Mouse (Mus musculus) cerebellum, adult 2 months (tissue): ENCODE data around the gene Odf4. TPM values are rescaled to one million over a fixed set of nuclear protein-coding genes. Genes with fewer than 3 reads are reported as not detected.
A peak's percentile ranks its signal among the peaks of the same experiment; 100 is the strongest.
"Not testable (repeated sequence)": the region's sequence is repeated elsewhere in the genome, so short reads cannot be mapped to it uniquely, and the experiment has no call there.

Experiments used
- DNase-seq, 2 experiments: peaks; one replicate each; pipeline ENCODE4 v3.0.0; 2021
- H3K27ac ChIP-seq: fragments of 200-500 bp; 2 replicates; pipeline ENCODE4 v1.5.1; 2012; ENCODE audit warnings: low read length, control low read depth, inconsistent platforms; ENCODE audit not compliant: insufficient read depth
- H3K27me3 ChIP-seq: fragments of 200-500 bp; 2 replicates; pipeline ENCODE4 v1.6.1; 2012; ENCODE audit warnings: inconsistent platforms, mild to moderate bottlenecking, low read length, moderate library complexity; ENCODE audit not compliant: control insufficient read depth, insufficient read depth
- H3K4me1 ChIP-seq: fragments of 200-500 bp; 2 replicates; pipeline ENCODE4 v1.6.1; 2011; ENCODE audit warnings: low read length; ENCODE audit not compliant: control insufficient read depth, insufficient read depth
- H3K4me3 ChIP-seq: fragments of 200-500 bp; replicated peaks from 2 replicates; pipeline ENCODE3; 2011; ENCODE audit warnings: mild to moderate bottlenecking, low read depth, low read length, control low read depth; ENCODE audit not compliant: insufficient read depth
- CTCF ChIP-seq: fragments of 200-500 bp; IDR thresholded peaks from 2 replicates; pipeline ENCODE4 v1.5.1; 2011; ENCODE audit warnings: low read depth, mild to moderate bottlenecking, control low read depth, low read length, moderate library complexity, borderline replicate concordance; ENCODE audit not compliant: insufficient read depth
- POLR2A ChIP-seq: fragments of 200-500 bp; IDR thresholded peaks from 2 replicates; pipeline ENCODE4 v1.6.1; 2011; ENCODE audit warnings: low read length, control low read depth, borderline replicate concordance; ENCODE audit not compliant: insufficient read depth
- WGBS: fragments of 180-500 bp; shearing (Covaris S2); methylation state at CpG from one replicate; pipeline ENCODE4 v1.1.7; 2018; 5-methylcytosine and 5-hydroxymethylcytosine counted together
- polyA plus RNA-seq: library from polyadenylated mRNA; depleted of rRNA; stranded (reverse); fragments of >200 nt; gene quantifications from 2 replicates; pipeline ENCODE4 v1.2.3, GENCODE M21; 2012; rRNA removed

The Odf4 gene
- polyA plus RNA-seq, result 1.0 and 1.1 TPM in 2 replicates

DNA sequence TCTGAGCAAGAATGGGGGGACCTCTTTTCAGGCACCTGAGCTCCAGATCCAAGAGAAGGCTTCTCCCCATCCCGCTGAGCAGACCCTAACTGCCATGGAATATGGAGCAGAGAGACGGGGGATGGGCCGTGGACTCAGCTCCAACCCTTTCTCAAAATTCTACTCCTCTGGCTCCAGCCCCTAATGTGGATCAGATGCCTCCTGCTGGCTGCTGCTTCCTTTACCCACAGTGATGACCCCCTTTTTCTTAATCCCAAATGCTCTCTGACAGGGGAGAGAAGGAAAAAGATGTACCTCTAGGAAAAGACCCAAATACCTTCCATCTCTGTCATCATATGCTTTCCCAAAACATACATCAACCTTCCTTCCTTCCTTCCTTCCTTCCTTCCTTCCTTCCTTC is at the start of gene Odf4:
TSS of gene Odf4 (minus strand) at position 101 of the 400 bp plus-strand sequence.
- no peak for DNase-seq
- TF ChIP-seq CTCF (no peak), POLR2A (no peak)
- H3K27me3 ChIP-seq, result no peaks in the 10 kb centered on the region
- no peaks in the 10 kb centered on the region for H3K4me1 ChIP-seq
- 79% methylated on average over 3 of the region's 3 CpGs for WGBS
- H3K27ac ChIP-seq, result no peak within 1 kb of the TSS
- H3K4me3 ChIP-seq, result no peak within 1 kb of the TSS

GRCm38 (mm10) chr11:68975601-68976000 is 48.7 kb upstream of the Odf4 start:
- H3K27ac ChIP-seq, result no peak overlapping the region
- no peak for DNase-seq
- TF ChIP-seq POLR2A (no peak), CTCF (no peak)
- 0 out of 2 replicates have a peak, but pooled peaks cover 6% of the 10 kb centered on the region for H3K4me1 ChIP-seq
- WGBS, result 98% methylated on average over 1 of the region's 1 CpGs
- H3K4me3 ChIP-seq, result no peak overlapping the region
- H3K27me3 ChIP-seq, result no peaks in the 10 kb centered on the region

DNA sequence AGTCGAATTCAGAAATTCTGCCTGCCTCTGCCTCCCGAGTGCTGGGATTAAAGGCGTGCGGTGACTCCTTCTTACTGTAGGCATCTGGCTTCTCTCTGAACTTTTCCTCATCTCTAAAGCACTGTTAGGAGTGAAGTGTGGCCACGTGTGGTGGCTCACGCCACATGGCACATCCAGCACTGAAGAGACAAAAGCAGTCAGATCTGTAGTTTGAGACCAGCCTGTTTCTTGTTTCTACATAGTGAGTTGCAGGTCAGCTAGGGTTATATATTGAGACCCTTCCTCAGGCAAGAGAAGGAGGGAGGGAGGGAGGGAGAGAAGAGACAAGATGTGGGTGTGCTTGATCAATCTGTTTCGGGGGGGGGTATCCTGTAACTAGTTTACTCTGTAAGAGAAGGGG is 48.2 kb upstream of the Odf4 start, which contains the start of gene Rangrf:
TSS of gene Rangrf (minus strand) at position 101 of the 400 bp plus-strand sequence.
- 83% methylated on average over 7 of the region's 7 CpGs for WGBS
- peaks cover 6% of the 10 kb centered on the region; the same call in 1 of the 2 replicates for H3K4me1 ChIP-seq
- no peak for TF ChIP-seq CTCF
- no peak for TF ChIP-seq POLR2A
- H3K27ac ChIP-seq, result no peak within 1 kb of the TSS
- H3K27me3 ChIP-seq, result no peaks in the 10 kb centered on the region
- DNase-seq, result no peak
- H3K4me3 ChIP-seq, result peak within 1 kb of the TSS; percentile 84

GRCm38 (mm10) chr11:68974059-68974450 is 47.2 kb upstream of the Odf4 start:
- no peak overlapping the region for H3K27ac ChIP-seq
- no peaks in the 10 kb centered on the region for H3K27me3 ChIP-seq
- peaks cover 10% of the 10 kb centered on the region for H3K4me1 ChIP-seq
- no peak for TF ChIP-seq CTCF
- TF ChIP-seq POLR2A, result no peak
- peak overlapping the region; percentile 84 for H3K4me3 ChIP-seq
- no peak for DNase-seq
- 25% methylated on average over 6 of the region's 6 CpGs for WGBS

DNA sequence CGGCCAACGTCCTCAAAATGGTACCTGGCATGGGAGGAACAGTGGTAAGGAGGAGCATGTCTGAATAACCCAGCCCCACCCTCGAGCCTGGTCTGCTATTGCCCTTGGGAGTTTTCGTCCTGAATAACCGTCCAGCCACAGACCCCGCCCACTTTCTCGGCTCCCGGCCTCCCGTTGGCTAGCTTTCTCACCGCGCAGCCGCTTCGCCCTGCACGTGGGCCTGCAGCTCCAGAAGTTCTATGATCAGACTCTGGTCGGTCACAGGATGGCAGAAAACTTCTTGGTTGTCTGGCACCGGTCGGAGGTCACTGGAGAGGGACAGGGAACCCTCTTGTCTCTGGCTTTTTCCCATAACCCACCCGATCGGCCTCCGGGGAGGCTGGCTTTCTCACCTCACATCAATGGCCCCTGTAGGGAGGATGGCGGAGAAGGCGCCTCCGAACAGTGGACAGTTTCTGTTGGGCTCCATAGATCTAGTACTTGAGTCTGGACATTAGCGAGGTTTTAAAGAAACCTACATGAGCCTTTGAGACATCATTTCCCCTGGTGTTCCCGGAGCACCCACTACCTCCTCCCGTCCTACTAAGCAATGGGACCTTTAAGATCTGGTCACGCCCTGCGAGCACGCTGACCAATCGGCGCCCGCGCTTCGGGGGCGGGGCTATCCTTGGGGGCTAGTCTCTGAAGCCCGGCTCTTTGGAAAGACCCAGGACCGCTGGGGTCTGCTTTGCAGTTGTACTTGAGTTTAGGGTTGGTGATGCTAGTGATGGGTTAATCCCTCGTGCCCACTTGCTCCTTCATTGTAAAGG is 46.6 kb upstream of the Odf4 start:
- peak overlapping the region; percentile 84 for H3K4me3 ChIP-seq
- not testable (repeated sequence) for H3K27me3 ChIP-seq, H3K27ac ChIP-seq
- peaks cover 16% of the 10 kb centered on the region for H3K4me1 ChIP-seq
- WGBS, result under 1% methylated on average over 38 of the region's 38 CpGs
- TF ChIP-seq POLR2A, result 0 out of 2 replicates have a peak, but pooled peaks have one; percentile 36
- peak; percentile 85 to 86 for DNase-seq

DNA sequence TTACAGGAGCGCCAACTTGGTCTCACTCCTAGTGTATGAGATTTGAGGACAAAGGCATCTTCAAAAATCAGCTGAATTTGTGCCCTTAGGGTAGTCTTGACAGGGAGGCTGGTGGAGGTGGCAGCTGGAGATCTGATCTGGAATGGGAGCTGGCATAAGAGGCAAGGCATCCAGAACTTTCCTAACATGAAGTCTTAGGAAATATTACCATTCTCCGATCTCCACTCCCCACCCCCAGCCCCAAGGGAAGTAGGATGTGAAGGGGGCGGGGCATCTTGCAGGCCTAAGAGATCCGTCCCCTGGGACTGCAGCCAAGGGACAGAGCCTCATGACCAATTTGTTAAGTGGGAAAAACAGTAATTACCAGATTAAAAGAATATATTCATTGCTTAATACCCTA is 43.4 kb upstream of the Odf4 start:
- Histone ChIP-seq H3K27ac (no peak overlapping the region), H3K27me3 (no peaks in the 10 kb centered on the region), H3K4me3 (no peak overlapping the region), H3K4me1 (peaks cover 16% of the 10 kb centered on the region)
- WGBS, result 58% methylated on average over 4 of the region's 4 CpGs
- DNase-seq, result no peak
- no peak for TF ChIP-seq POLR2A
- TF ChIP-seq CTCF, result no peak

DNA sequence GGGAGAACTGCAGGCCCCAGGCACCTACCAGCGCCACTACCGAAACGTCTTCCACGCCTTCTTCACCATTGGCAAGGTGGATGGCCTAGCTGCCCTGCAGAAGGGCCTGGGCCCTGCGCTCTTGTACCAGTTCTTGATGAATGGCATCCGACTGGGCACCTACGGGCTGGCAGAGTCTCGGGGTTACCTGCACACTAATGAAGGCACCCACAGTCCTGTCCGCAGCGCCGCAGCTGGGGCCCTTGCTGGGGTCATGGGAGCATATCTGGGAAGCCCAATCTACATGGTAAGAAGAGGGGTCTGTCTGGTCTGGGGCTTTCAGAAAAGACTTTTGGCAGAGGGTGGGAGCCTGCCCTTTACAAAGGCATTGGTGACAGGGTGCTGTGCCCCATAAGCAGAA is 41.9 kb upstream of the Odf4 start:
- Histone ChIP-seq H3K27me3 (no peaks in the 10 kb centered on the region), H3K4me1 (peaks cover 16% of the 10 kb centered on the region), H3K27ac (no peak overlapping the region), H3K4me3 (no peak overlapping the region)
- TF ChIP-seq POLR2A (no peak), CTCF (no peak)
- 85% methylated on average over 11 of the region's 11 CpGs for WGBS
- DNase-seq, result no peak

GRCm38 (mm10) chr11:68967337-68968282 is 40.7 kb upstream of the Odf4 start, which contains the start of gene Slc25a35:
Gene Slc25a35, plus strand, starts transcription at chr11:68968131.
- Histone ChIP-seq H3K4me3 (peak within 1 kb of the TSS; percentile 75), H3K4me1 (peaks cover 13% of the 10 kb centered on the region), H3K27me3 (no peaks in the 10 kb centered on the region), H3K27ac (peak within 1 kb of the TSS; percentile 79)
- WGBS, result under 1% methylated on average over 50 of the region's 50 CpGs
- peak; percentile 95 to 96 for DNase-seq
- TF ChIP-seq POLR2A (peak; percentile 50; the same call in 1 of the 2 replicates), CTCF (no peak)
